Mouse (Mus musculus): ENCODE measurements around the gene Nfkb1.

The Nfkb1 gene

DNA sequence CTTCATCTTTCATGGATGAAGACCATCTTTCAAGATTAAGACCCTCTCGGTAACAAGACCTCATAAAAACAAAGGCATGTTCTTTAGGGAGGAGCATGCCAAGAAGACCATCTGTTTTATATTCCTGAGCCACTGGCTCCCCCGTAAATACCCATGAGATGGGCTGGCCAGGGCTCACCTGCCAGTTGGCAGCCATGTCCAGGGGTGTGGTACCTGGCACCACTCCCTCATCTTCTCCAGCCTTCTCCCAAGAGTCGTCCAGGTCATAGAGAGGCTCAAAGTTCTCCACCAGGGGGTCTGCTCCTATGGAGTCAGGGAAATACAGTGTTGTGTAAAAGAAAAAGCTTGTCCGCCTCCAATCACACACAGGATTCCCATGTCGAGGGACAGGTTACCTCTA lies 100.0 kb downstream of the Nfkb1 start:
- in situ Hi-C loops (cut with MboI, MseI) = no loop called here

DNA sequence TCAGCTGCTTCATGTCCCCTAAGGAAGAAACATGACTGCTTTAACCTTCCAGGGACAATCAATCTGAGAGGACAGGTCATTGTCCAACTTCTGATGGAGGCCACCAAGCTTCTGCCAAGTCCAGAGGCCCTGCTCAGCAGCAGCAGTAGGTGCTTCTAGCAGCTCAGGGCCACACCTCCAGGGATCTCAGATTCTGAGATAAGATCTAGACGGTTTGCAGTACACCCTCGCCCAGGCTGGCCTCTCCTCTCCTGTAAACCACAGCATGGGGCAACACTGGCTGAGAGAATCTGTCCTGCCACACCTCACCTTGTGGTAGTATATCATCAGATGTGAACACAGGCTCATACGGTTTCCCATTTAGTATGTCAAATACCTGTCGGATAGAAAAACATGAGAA lies 100.9 kb downstream of the Nfkb1 start:
- in situ Hi-C loops (cut with MboI, MseI) = no loop called here

DNA sequence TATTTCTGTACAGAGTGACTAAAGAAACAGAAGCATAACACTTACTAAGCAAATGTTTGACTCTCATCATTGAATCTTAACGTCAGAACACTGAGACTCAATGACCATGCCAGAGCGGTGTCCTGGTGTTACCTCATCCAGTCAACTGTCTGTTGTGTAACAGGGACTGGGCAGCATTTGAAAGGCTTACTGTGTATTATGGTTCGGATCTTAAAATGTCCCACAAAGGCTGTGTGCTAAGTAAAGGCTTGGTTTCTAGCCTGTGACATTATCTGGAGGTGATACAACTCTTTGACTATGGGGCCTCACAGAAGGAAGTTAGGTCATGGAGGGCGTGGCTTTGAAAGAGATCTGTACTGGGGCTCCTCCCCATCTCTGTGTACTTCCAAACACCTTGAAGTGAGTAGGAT lies 104.9 kb downstream of the Nfkb1 start:
- in situ Hi-C loops (cut with MboI, MseI) = no loop called here

DNA sequence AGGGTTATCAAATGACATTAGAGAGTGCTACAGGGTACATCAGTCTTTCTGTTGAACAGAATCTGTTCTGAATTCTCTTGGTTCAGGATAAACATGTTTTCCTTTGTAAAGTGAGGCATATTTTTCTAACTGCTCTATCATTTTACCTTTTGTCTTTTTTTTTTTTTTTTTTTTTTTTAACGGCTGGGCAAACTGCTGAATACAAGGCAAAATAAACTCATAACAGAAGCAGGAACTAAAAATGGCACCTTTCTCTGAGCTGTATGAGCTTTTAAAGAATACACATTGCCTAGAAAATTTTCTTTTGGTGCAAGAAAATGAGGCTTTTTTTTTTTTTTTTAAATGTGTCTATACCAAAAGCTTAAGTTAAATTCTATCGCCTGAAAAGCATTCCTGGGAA lies 105.3 kb downstream of the Nfkb1 start:
- in situ Hi-C loops (cut with MboI, MseI) = no loop called here

GRCm38 (mm10) chr3:135585482-135585881 lies 105.9 kb downstream of the Nfkb1 start:
- in situ Hi-C loops (cut with MboI, MseI) = no loop called here

DNA sequence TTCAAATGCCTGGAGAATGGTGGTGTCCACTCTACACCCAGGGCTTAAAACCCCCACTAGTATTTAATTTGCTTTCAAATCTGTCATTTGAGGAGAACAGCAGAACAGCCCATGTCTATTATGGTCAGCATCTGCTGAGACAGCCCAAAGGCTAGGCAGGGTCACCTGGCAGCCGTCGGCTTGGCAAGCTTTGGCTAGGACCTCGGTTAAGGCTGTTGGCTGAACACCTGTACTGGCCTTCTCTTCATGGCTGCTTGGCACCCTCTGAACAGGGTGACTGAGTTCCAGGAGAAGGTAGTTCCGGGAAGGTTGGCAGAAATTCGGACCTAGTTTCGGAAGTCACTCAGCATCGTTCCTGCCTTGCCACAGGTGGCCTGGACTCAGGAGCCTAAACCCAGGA lies 109.1 kb downstream of the Nfkb1 start:
- in situ Hi-C loops (cut with MboI, MseI) = no loop called here

- in situ Hi-C loops (cut with MboI, MseI) = no loop called here
Measured at GRCm38 (mm10) chr3:135581606-135582117, 109.7 kb downstream of the Nfkb1 start.

- in situ Hi-C loops (cut with MboI, MseI) = no loop called here
Measured at GRCm38 (mm10) chr3:135580439-135581275, 110.7 kb downstream of the Nfkb1 start.

DNA sequence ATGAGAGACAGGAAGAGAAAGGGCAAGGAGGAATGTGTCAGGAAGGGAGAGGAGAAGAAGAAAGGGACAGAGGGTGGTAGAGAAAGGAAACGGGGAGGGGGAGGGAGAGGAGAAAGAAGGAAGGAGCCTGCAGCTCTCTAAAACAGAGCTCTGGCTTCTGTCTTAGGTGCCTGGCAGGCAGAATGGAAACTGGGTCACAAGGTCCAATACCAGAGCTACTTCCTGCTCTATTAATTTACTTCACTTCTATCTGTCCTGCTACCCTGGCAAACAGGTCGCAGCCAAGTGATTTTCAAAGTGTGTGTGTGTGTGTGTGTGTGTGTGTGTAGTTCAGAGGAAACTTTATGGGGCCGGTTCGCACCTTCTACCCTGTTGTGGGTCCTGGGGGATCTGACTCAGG lies 112.2 kb downstream of the Nfkb1 start:
- in situ Hi-C loops (cut with MboI, MseI) = no loop called here

DNA sequence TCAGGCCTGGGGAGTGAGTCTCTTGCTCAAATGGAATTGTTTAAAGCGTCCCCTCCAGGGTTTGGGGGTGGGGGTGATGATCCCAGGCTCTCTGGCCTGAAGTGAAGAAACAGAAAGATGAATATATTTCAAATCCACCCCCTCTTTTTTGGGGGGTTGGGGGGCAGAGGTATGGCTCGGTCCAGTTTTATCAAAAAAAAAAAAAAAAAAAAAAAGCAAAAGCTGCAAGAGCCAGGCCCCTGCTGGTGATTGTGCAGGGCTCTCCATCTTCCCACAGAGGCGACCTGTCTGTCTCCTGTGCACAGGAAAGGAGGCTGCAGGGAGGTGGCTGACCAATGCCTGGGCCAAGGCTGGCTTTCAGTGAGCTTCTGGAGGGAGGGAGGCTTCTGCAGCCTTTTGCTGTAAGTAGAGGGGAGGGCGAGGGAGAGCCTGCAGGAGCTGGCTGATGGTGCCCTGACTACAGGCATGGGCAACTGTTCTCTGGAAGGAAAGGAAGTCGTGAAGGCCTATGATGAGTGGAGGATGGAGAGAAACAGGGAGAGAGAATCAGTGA lies 112.7 kb downstream of the Nfkb1 start:
- in situ Hi-C loops (cut with MboI, MseI) = no loop called here

- in situ Hi-C loops (cut with MboI, MseI) = no loop called here
Measured at GRCm38 (mm10) chr3:135575126-135575525, 116.2 kb downstream of the Nfkb1 start.

- in situ Hi-C loops (cut with MboI, MseI) = no loop called here
Measured at GRCm38 (mm10) chr3:135573051-135573450, 118.3 kb downstream of the Nfkb1 start.

DNA sequence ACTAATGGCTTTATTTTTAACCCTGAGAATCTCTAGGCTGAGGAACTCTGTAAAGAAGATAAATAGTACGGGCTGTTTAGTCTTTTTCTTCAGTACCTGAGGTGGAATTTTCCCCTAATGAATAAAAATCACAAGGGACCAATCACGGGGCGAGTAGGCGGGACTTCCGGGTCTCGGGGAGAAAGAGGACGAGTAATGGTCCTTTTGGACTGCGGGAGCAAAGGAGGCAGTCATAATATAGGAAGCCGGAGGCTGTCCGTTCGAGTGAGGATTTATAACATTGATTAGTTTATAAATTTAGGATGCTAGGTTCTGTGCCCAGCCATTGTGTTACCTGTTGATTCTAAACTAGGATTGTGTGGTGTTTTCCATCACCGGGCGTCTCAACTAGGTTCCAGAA lies 119.8 kb downstream of the Nfkb1 start:
- in situ Hi-C loops (cut with MboI, MseI) = no loop called here

GRCm38 (mm10) chr3:135568633-135569032 lies 122.7 kb downstream of the Nfkb1 start:
- in situ Hi-C loops (cut with MboI, MseI) = no loop called here

DNA sequence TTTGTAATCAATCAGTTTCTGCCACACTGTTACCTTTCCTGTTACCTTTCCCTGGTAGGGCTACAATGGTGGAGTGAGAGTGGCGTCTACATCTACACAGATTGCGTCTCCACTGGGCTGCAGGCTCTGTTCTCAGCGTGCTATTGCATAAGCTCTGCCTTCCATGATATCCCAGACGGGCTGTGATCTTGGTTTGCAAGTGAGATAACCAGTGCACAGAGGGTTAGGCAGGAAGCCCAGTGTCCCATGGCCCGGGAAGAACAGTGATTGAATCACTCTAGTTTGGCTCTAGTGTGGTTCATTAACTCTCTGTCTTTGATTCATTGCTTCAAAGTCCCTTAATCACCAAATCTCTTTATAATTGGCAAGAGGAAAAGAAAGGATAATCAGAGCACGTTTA lies 123.5 kb downstream of the Nfkb1 start:
- in situ Hi-C loops (cut with MboI, MseI) = no loop called here

DNA sequence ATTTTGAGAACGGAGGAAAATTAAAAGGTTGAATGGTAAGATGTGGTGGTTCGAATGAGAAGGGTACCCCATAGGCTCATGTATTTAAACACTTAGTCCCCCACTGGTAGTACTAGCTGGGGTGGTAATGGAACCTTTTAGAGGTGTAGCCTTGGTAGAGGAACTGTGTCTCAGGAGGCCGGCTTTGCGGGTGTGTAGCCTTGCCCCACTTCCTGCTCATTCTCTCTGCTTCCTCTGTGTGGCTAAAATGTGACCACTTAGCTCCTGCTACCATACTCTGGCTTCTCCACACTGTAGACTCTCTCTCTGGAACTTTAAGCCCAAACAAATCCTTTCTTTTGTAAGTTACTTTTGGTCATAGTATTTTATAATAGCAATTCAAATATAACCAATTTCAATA lies 126.0 kb downstream of the Nfkb1 start:
- in situ Hi-C loops (cut with MboI, MseI) = no loop called here

DNA sequence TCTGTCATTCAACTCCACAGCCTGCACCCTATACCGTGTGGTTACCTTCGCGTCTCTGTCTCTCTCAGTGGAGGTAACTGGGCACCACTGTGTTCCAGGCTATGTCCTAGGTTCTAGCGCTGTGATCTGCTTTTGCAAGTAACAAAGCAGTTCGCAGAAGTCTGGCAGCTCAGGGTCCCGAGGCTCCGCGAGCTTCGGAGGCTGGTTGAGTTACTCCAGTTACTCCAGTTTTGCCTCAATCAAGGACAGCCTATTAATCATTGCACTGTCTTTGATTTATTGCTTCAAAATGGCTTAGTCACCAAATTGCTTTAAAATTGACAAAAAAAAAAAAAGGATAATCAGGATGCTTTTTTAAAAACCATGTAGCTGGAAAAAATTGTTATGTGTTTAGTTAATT lies 126.6 kb downstream of the Nfkb1 start:
- in situ Hi-C loops (cut with MboI, MseI) = no loop called here

DNA sequence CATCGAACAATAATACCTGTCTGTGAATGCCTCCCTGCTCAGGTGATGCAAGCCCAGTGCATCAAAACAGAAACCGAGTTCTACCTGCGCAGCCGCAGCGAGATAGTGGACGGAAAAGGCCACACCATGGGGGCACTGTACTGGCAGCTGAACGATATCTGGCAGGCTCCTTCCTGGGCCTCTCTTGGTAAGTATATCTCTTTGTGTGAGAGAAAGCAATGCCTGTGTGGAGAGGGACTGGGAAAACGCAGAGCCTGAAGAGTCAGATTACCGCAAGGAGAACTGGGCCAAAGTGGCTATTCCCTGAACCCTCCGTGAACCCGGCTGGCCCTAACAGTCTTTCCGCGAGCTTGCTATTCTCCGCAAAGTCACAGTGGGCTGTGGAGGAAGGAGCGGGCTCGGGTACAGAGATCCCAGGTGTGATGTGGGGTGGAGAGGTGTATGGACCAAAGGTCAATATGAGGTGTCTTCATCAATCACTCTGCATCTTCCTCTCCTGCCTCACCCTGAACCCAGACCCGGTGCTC lies 128.1 kb downstream of the Nfkb1 start:
- in situ Hi-C loops (cut with MboI, MseI) = no loop called here

GRCm38 (mm10) chr3:135562036-135562435 lies 129.3 kb downstream of the Nfkb1 start:
- in situ Hi-C loops (cut with MboI, MseI) = no loop called here

GRCm38 (mm10) chr3:135556851-135557662 lies 134.3 kb downstream of the Nfkb1 start:
- in situ Hi-C loops (cut with MboI, MseI) = no loop called here

DNA sequence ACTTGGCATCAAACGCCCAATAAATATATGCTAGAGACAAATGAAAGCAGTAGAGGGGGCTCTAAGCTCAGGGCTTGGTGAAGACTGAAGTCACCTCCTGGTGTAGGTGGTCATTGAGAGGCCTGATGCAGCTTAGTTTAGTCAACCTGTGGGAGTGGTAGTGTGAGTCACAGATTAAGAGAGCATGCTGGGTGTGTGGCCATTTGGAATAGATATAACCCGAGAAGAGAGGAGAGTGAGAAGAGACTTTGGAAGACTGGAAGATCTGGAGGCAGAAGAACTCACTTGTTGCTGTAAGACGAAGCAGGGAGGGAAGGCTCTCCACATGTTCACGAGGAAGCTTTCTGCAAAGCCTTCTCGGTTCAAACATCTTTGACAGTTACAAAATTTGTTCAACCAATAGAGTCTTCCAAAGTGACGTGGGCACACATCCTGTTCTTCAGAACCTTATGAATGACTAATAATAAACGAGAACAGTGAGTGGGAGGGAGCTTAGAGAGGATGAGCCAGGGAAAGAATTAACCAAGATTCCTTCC lies 135.2 kb downstream of the Nfkb1 start:
- in situ Hi-C loops (cut with MboI, MseI) = no loop called here

DNA sequence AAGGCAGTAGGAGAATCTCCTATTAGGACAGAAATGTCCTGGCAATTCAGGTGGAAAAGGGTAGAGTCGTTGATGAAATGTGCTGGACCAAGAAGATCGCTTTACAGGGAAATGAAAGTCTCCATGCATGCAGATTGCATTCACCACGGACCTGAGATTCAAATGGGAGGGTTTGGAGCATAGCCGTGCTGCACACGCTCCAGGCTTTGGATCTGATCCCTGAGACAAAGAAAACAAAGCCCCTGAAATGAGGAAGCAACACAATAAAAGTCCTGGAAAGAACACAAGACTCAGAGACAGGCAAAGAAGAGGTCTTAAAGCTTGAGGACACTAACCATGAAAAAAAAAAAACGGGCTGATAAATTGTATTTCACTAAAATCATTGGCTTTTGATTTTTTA lies 136.2 kb downstream of the Nfkb1 start:
- in situ Hi-C loops (cut with MboI, MseI) = no loop called here
